Mouse (Mus musculus): ENCODE data around the gene Myh6.

GRCm38 (mm10) chr14:54926401-54927158, 40.1 kb downstream of the Myh6 start:
- TF ChIP-seq GATA1 (IDR thresholded peaks at IDR 0.05; ENCODE audit: borderline replicate concordance, low read length) = no peak
- TF ChIP-seq FLI1 (IDR thresholded peaks at IDR 0.05; ENCODE audit: low read length) = no peak

All from megakaryocyte, embryonic 14.5 days (primary cell).